Mouse (Mus musculus) hindlimb bud, embryonic 11.5 days (tissue): ENCODE measurements around the gene Ckap5.

Experiments
- DNase-seq: peaks from one replicate; pipeline ENCODE4 v3.0.0-alpha.2; 2012; ENCODE audit warnings: low read depth, low spot score; ENCODE audit errors: extremely low spot score

Ckap5 gene

DNA sequence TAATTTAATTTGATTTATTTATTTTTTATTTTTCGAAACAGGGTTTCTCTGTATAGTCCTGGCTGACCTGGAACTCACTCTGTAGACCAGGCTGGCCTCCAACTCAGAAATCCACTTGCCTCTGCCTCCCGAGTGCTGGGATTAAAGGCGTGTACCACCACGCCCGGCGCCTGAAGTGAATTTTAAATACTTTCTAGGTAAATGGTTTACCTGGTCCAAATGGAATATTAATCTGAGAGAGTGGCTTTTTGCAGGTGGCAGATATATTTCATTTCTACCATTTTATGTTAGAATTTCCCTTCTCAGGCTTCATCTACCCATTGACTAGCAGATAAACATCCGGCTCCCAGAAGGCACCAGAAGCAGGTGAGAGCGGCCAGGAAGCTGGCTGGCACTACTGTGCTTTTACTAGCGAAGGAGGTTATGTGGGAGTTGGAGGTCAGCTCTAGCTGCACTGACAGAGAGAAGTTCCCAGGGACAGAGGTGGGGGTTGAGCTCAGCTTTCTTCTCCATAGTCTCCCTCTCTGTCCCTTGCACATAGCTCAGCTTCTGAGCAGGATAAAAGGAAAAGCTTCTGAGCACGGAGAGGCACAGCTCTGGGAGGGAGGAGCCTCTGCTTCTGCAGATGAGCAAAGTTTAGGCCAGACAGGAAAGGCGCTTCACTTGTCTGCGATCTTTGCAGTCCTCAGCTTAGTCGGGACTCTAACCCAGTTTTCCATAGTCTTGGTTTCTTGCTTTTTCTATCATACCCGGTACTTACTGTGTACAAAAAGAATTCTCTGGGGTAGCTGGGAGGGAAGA, 125.1 kb downstream of the Ckap5 start:
- no peak for DNase-seq

DNA sequence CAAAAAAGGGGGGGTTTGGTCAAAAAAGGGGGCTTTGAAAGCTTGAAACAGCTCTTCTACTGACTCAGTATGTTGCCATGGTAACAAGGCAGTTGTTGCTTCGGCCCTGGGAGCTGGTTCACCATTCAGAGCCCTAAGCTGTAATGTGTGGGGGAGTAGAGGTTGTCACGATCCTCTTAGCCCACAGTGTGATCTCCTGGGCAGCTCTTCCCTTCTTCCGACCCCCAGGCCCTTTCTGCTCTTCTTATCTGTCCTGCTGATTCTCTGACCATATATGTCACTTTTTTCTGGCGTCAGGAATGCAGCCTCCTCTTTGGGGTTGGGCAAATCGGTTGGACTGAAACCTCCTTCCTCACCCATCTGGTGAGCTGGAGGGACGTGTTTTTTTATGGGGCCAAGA, 126.3 kb downstream of the Ckap5 start:
- no peak for DNase-seq

DNA sequence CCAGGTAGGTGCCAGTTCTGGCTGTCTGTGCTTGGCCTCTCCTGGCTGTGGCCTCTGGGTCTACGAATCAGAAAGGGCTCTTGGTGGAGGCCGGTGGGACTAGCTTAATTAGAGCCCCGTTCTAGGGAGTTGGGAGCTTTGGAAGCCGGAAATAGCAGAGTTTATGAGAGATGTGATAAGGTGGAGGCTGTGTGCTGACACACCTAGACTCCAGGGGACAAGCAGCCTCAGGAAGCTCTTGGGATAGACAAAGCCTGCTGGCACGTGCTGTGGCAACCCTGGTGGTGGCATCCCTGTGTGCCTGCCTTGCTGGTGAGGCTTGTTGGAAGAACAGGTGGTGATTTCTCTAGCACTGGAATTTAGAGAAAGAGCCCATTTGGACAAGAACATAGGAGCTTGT, 128.8 kb downstream of the Ckap5 start:
- DNase-seq = no peak

DNA sequence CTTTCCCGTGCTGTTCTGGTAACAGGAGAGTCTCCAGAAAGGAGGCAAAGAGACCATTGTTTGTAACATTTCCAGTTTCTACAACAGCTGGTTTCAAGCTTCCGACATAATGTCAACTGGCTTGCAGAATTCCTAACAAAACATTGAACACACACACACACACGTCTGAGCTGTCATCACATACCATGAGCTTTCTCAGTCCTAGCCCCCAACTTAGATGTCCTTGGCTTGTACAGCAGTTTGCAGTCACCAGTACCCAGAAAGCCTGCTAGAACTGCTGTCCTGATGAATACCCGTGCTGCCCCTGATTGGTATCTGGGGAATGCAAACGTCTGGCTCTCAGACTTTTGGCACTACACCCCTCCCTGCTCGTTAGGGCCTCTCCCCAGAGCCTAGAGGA, 129.3 kb downstream of the Ckap5 start:
- no peak for DNase-seq

DNA sequence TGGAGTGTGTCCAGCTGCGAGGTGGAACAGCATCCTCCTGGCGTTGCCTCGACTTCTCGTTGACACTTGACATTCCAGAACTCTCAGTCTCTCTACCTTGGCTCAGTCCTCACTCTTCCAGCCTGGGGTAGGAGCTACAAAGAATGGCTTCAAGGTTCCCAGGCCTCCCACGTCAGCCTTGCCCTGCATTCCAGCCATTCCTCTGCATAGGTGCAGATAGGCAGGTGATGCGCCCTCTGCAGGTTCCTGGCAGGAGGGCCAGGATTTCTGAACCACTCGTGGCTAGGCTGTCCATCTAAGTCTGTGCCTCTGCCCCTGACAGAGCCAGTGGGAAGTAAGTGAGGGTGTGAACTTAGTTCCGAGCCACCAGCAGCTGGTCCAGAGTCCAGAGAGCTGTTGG, 130.2 kb downstream of the Ckap5 start:
- no peak for DNase-seq

DNA sequence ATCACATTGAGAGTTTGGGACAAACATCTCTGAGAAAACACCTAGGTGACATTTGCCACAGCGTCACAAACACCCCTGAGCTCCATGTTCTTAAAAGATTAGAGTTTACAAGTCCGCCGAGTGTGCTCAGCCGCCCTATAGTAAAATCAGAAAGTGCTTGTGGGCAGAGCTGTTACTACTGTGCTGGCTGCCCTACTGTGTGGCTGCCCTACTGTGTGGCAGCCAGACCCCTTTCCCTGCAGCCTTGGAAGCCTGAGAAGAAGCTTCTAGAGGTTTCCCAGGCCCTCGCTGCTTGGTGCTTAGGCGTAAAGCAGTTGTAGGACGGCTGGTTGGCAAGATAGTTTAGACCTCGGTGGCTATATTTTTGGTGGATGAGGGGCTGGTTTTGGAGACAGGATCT, 133.1 kb downstream of the Ckap5 start:
- no peak for DNase-seq

DNA sequence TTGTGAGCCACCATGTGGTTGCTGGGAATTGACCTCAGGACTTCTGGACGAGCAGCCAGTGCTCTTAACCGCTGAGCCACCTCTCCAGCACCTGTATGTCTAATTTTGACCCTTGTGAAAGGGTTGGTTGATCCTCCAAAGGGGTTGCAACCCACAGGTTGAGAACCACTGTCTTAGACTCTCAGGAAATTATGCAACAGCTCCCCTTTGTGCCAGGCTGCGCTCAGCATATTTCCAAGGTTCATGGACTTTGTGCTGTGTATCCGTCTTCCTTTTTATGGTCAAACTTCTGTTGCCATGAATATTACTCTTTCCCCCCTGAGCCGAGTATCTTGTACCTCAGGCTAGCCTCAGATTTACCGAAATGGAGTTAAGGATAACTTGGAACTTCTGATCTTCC, 134.4 kb downstream of the Ckap5 start:
- no peak for DNase-seq

DNA sequence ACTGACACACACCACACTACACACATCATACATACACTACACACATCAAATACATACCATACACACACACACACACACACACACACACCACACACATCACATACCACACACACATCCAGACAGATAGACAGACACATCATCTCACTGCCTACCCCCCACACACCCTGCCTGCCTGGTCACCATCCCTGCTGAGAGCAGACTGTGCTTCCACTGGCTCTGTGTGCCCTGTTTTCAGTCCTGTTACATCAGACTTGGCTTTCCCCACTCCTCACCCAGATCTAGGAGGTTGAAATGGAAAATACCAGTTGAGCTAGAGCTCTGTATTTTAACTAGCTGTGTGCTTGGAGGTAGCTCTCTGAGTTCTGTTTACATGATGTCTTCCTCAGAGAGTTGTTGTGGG, 138.2 kb downstream of the Ckap5 start:
- DNase-seq = no peak

DNA sequence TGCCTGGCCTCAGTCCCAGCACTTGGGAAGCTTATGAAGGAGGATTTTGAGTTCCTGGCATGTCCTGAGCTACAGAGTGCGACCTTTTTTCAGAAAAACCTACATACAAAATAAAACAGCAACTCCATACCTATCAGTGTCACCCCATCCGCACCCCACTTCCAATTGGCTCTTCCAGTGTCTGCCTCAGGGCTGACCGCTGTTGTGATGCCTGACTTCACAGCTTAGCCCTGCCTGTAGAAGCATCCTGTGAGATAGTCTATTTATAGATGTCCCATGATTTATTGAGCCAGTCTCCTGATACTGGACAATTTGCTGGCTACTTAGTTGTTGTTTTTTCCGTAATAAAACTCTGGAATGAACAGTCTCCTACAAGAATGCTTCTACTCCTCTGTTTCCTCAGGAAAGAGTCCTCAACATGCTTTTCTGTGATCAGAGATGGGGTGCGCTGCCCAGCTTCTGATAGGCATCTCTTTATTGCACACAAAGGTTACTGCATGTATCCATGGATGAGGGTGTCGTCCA, 139.9 kb downstream of the Ckap5 start:
- no peak for DNase-seq

DNA sequence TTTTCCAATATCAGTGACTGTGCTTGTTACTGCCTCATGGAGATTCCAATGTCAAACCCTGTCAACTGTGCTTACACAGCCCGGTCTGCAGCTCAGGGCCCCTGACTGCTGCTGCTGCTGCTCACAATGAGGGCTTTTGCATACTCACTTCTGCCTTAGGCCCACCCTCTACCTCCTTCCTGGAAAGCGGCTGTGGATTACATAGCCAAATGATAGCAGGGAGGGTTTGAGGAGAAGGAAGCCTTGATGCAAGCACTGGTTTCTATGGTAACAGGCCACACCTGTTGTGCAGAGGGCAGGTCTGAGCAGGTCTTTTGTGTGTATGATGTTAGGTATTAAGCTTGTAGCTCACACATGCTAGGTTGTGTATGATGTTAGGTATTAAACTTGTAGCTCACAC, 141.2 kb downstream of the Ckap5 start:
- DNase-seq = no peak

DNA sequence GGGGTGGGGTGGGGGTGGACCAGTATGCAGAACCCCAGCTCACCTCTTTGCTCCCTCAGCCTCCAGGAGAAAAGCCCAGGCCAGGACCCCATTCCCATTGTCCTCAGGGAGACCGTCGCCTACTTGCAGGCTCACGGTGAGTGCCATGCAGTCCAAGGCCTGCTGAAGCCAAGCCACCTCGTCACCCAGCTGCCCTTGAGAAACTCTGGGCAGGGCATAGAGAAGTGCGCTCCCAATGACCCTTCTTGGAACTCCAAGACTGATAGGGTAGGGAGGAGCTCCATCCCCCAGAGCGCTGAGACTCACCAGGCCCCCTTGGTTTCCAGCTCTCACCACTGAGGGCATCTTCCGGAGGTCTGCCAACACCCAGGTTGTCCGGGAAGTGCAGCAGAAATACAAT, 142.8 kb downstream of the Ckap5 start:
- no peak for DNase-seq

DNA sequence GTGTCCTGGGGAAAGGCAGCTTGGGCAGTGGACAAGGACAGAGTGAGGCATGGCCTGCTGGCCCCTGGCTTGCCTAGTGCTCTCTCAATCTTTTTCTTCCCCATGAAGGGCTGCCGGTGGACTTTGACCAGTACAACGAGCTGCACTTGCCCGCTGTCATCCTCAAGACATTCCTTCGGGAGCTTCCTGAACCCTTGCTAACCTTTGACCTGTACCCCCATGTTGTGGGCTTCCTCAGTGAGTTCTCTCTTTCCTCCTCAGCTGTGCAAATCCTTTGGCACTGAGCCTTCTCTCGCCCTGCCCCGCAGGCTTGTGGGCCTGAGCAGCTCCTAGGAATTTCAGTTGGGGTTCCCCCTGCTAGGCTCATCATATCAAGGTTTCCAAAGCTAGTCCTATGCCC, 143.5 kb downstream of the Ckap5 start:
- DNase-seq = no peak
